Mouse (Mus musculus): ENCODE data around the gene Pkp4.

GRCm38 (mm10) chr2:59161021-59161440 is 381 bp downstream of the Pkp4 start:
- TF ChIP-seq CTCF (IDR thresholded peaks at IDR 0.05; ENCODE audit: low read depth, low read length) (no peak), POLR2A (IDR thresholded peaks at IDR 0.05; ENCODE audit: extremely low read depth, insufficient read depth, low read length) (no peak)

Measured in liver, adult 2 months (tissue).